Mouse (Mus musculus): Measurements from ENCODE around the gene Spg11. TPM values are rescaled to one million over a fixed set of nuclear protein-coding genes. Genes with fewer than 3 reads are reported as not detected.

Gene Spg11
- polyA plus RNA-seq, 1 experiment = 21.0 TPM

GRCm38 (mm10) chr2:122147508-122148241 lies 29.5 kb upstream of the Spg11 start, which contains the start of gene B2m:
TSS of gene B2m (plus strand) at chr2:122147686.
- H3K4me3 ChIP-seq (ENCODE audit: insufficient read depth, low read length) = peak within 1 kb of the TSS; percentile 83
- H3K27ac ChIP-seq (ENCODE audit: insufficient read depth, low read length) = peak within 1 kb of the TSS; percentile 60
- peak; percentile 100 for TF ChIP-seq POLR2A (IDR thresholded peaks at IDR 0.05; ENCODE audit: low read depth, low read length)
- no peak for TF ChIP-seq CTCF (IDR thresholded peaks at IDR 0.05; ENCODE audit: borderline replicate concordance, insufficient read depth, low read length)
- 0 out of 2 replicates have a peak, but pooled peaks cover 6% of the 10 kb centered on the region for H3K4me1 ChIP-seq (ENCODE audit: control insufficient read depth, insufficient read depth, low read length)

GRCm38 (mm10) chr2:122146687-122147086 lies 28.5 kb upstream of the Spg11 start:
- Histone ChIP-seq H3K4me3 (ENCODE audit: insufficient read depth, low read length) (no peak overlapping the region), H3K4me1 (ENCODE audit: control insufficient read depth, insufficient read depth, low read length) (0 out of 2 replicates have a peak, but pooled peaks cover 6% of the 10 kb centered on the region), H3K27ac (ENCODE audit: insufficient read depth, low read length) (0 out of 2 replicates have a peak overlapping the region, but pooled peaks have one; percentile 21)
- TF ChIP-seq POLR2A (IDR thresholded peaks at IDR 0.05; ENCODE audit: low read depth, low read length) (no peak), CTCF (IDR thresholded peaks at IDR 0.05; ENCODE audit: borderline replicate concordance, insufficient read depth, low read length) (no peak)

GRCm38 (mm10) chr2:122145756-122146155 lies 27.6 kb upstream of the Spg11 start:
- TF ChIP-seq CTCF (IDR thresholded peaks at IDR 0.05; ENCODE audit: borderline replicate concordance, insufficient read depth, low read length) (no peak), POLR2A (IDR thresholded peaks at IDR 0.05; ENCODE audit: low read depth, low read length) (no peak)
- 0 out of 2 replicates have a peak, but pooled peaks cover 6% of the 10 kb centered on the region for H3K4me1 ChIP-seq (ENCODE audit: control insufficient read depth, insufficient read depth, low read length)
- no peak overlapping the region for H3K4me3 ChIP-seq (ENCODE audit: insufficient read depth, low read length)
- no peak overlapping the region for H3K27ac ChIP-seq (ENCODE audit: insufficient read depth, low read length)

- TF ChIP-seq POLR2A (IDR thresholded peaks at IDR 0.05; ENCODE audit: low read depth, low read length) (no peak), CTCF (IDR thresholded peaks at IDR 0.05; ENCODE audit: borderline replicate concordance, insufficient read depth, low read length) (no peak)
- no peak overlapping the region for H3K27ac ChIP-seq (ENCODE audit: insufficient read depth, low read length)
- no peak overlapping the region for H3K4me3 ChIP-seq (ENCODE audit: insufficient read depth, low read length)
- H3K4me1 ChIP-seq (ENCODE audit: control insufficient read depth, insufficient read depth, low read length) = no peaks in the 10 kb centered on the region
These were observed 24.9 kb upstream of the Spg11 start for GRCm38 (mm10) chr2:122143111-122143510.

GRCm38 (mm10) chr2:122141332-122141967 lies 23.3 kb upstream of the Spg11 start:
- H3K4me1 ChIP-seq (ENCODE audit: control insufficient read depth, insufficient read depth, low read length) = no peaks in the 10 kb centered on the region
- H3K4me3 ChIP-seq (ENCODE audit: insufficient read depth, low read length) = no peak overlapping the region
- no peak overlapping the region for H3K27ac ChIP-seq (ENCODE audit: insufficient read depth, low read length)
- TF ChIP-seq POLR2A (IDR thresholded peaks at IDR 0.05; ENCODE audit: low read depth, low read length) = no peak
- TF ChIP-seq CTCF (IDR thresholded peaks at IDR 0.05; ENCODE audit: borderline replicate concordance, insufficient read depth, low read length) = no peak

- no peaks in the 10 kb centered on the region for H3K4me1 ChIP-seq (ENCODE audit: control insufficient read depth, insufficient read depth, low read length)
These were observed 22.6 kb upstream of the Spg11 start for GRCm38 (mm10) chr2:122140815-122141214.

GRCm38 (mm10) chr2:122137839-122138465 lies 19.8 kb upstream of the Spg11 start:
- H3K4me3 ChIP-seq (ENCODE audit: insufficient read depth, low read length) = no peak overlapping the region
- H3K4me1 ChIP-seq (ENCODE audit: control insufficient read depth, insufficient read depth, low read length) = no peaks in the 10 kb centered on the region
- H3K27ac ChIP-seq (ENCODE audit: insufficient read depth, low read length) = no peak overlapping the region
- TF ChIP-seq POLR2A (IDR thresholded peaks at IDR 0.05; ENCODE audit: low read depth, low read length) (no peak), CTCF (IDR thresholded peaks at IDR 0.05; ENCODE audit: borderline replicate concordance, insufficient read depth, low read length) (no peak)

More at GRCm38 (mm10) chr2:122140815-122141214, 22.6 kb upstream of the Spg11 start:
- Histone ChIP-seq H3K27ac (ENCODE audit: insufficient read depth, low read length) (no peak overlapping the region), H3K4me3 (ENCODE audit: insufficient read depth, low read length) (no peak overlapping the region)
- no peak for TF ChIP-seq CTCF (IDR thresholded peaks at IDR 0.05; ENCODE audit: borderline replicate concordance, insufficient read depth, low read length)
- no peak for TF ChIP-seq POLR2A (IDR thresholded peaks at IDR 0.05; ENCODE audit: low read depth, low read length)

- Histone ChIP-seq H3K4me1 (ENCODE audit: control insufficient read depth, insufficient read depth, low read length) (peaks cover 3% of the 10 kb centered on the region; the same call in 1 of the 2 replicates), H3K27ac (ENCODE audit: insufficient read depth, low read length) (no peak overlapping the region), H3K4me3 (ENCODE audit: insufficient read depth, low read length) (no peak overlapping the region)
- TF ChIP-seq CTCF (IDR thresholded peaks at IDR 0.05; ENCODE audit: borderline replicate concordance, insufficient read depth, low read length) (no peak), POLR2A (IDR thresholded peaks at IDR 0.05; ENCODE audit: low read depth, low read length) (no peak)
These were observed 14.4 kb upstream of the Spg11 start for GRCm38 (mm10) chr2:122132618-122133017.

GRCm38 (mm10) chr2:122132078-122132477 lies 13.9 kb upstream of the Spg11 start:
- Histone ChIP-seq H3K27ac (ENCODE audit: insufficient read depth, low read length) (no peak overlapping the region), H3K4me3 (ENCODE audit: insufficient read depth, low read length) (no peak overlapping the region), H3K4me1 (ENCODE audit: control insufficient read depth, insufficient read depth, low read length) (peaks cover 8% of the 10 kb centered on the region; the same call in 1 of the 2 replicates)
- TF ChIP-seq CTCF (IDR thresholded peaks at IDR 0.05; ENCODE audit: borderline replicate concordance, insufficient read depth, low read length) = no peak
- no peak for TF ChIP-seq POLR2A (IDR thresholded peaks at IDR 0.05; ENCODE audit: low read depth, low read length)

Measured in embryonic fibroblast, embryonic 13.5 days (primary cell).